Mouse (Mus musculus): ENCODE data around the gene Eif2b4.
"Not testable (repeated sequence)": the region's sequence is repeated elsewhere in the genome, so short reads cannot be mapped to it uniquely, and the experiment has no call there.

Gene Eif2b4

DNA sequence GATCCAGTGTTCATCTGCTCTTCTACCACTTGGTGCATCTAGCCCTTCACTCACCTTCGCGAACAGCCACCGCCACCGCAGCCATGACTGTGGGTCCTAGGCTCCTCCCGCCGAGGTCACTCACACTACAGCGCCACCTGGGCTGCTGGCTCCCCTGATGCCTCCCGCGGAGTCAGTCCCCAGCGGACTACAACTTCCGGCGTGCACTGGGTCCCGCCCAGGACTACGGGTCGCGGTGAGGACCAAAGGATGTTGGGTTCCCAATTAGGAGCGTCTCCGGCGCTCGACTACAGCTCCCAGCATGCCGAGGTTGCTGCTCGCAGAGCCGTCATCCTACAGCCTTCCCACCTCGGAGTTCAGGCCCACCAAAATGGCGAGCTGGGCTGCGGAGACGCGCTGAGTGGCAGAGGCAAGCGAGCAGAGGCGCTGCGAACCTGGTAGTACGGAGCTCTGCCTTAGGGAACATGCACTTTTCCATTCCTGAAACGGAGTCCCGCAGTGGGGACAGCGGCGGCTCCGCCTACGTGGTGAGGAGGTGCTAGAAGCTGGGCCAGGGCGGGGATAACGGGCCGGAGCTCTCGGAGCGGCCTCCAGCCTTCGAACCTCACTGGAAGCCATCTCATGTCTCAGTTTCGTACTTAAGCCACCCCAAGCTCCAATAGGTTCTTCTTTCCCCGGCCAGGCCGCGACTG, at the start of gene Eif2b4, which contains the start of gene Snx17:
Gene Eif2b4 (minus strand): TSS at position 492 of the 692 bp plus-strand sequence.
Gene Snx17 (plus strand): TSS at position 289 of the 692 bp plus-strand sequence.
- DNase-seq (ENCODE audit: low read depth, low spot score), result peak; percentile 99

DNA sequence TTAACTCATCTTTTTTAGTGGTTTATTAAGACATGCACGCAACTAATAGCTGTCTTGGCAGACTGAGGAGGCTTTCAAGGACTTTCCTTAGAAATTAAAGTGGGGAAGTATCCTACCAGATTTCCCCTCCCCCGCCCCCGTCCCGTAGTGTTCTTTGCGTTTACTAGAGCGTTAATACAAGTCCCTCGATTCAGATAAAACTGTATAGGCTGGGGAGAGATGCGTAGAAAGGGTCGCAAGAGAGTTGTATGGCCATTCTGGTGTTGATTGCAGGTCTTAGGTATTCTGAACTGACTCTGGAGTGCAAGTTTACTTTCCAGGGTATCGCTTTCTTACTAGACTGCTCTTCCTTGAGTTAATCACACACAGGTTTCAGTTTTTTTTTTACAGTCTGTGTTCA, 49.0 kb upstream of the Eif2b4 start:
- no peak for DNase-seq (ENCODE audit: low read depth, low spot score)

GRCm38 (mm10) chr5:31241522-31242034, 48.3 kb upstream of the Eif2b4 start:
- no peak for DNase-seq (ENCODE audit: low read depth, low spot score)

- DNase-seq (ENCODE audit: low read depth, low spot score), result peak; percentile 92
Observed at GRCm38 (mm10) chr5:31240637-31241521, 47.6 kb upstream of the Eif2b4 start, which contains the start of the genes Nrbp1 and Gm9970. TSS of gene Nrbp1 (plus strand) at chr5:31240864. TSS of gene Gm9970 (minus strand) at chr5:31241232.

DNA sequence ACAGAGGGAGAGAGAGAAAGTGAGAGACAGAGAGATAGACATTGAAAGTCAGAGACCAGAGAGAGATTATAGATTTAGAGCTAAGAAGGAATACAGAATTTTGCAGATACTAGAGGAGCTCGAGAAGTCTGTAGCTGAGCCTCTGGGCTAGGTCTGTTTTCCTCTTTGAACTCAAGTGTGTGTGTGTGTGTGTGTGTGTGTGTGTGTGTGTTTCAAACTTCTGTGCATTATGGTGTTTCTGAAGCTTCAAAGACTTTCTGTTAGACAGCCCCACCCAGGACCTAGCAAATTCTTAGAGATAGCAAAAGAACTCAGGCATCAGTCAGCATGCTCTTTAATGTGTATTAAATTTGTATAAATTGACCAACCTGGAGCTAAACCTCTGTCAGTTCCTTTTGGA, 33.4 kb upstream of the Eif2b4 start:
- DNase-seq (ENCODE audit: low read depth, low spot score), result no peak

DNA sequence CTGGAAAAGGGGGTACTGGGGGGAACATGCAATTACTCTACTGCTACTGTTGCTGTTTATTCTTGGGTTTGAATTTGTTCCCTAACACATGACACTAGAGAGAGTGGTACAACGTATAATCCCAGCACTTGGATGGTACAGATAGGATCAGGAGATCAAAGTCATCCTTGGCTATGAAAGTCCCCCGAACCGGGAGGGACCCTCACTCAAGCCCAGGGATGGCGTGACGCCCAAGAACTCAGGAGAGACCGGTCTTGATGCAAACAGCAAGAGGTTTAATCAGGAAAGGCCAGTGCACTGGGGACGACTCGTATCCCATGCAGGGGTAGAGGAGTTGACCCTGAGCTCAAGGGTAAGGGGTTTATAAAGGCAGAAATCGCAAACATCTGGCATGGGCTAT, 29.5 kb upstream of the Eif2b4 start:
- no peak for DNase-seq (ENCODE audit: low read depth, low spot score)

- DNase-seq (ENCODE audit: low read depth, low spot score), result peak; percentile 79
Observed at GRCm38 (mm10) chr5:31221304-31221945, 28.2 kb upstream of the Eif2b4 start.

DNA sequence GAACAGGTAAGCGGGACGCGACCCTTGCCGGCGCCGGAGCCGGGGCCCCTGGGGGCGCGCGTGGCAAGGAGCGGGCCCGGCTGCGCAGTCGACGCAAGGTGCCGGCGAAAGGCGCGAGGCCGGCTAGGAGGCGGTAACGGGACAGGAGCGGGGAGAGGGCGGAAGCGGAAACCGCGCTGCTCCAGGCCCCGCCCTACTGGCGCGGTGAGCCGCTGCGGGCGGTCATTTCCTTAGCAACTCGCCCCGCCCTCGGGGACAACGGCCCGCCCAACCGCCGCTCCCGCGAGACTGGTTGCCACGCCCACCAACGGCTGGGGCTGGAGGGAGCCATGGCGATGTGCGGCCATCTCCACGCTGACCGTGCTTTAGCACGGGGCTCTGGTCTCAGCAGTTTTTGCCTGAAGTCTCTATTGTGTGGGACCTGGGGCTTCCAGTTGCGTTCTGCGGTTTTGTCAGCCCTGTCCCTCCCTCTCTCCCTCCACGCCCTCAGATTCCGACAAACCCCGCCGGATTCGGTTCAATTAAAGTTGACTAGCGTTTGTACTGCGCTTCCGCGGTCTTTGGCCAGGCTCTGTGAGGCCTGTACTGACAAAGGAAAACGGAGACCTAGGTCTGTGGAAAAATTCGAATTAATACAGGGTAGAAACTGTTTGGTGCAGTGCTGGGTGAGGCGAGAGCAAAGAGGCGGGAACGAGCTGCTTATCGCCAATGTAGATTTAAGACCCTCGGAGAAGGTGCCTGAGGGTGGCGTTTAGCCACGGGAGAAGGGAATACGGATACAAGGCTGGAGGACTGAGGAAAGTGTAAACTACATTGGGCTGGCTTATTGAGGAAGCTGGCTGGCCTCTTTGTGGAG, 27.4 kb upstream of the Eif2b4 start, which contains the start of gene Ppm1g:
Gene Ppm1g (minus strand): TSS at position 240 of the 856 bp plus-strand sequence.
- peak; percentile 95 for DNase-seq (ENCODE audit: low read depth, low spot score)

DNA sequence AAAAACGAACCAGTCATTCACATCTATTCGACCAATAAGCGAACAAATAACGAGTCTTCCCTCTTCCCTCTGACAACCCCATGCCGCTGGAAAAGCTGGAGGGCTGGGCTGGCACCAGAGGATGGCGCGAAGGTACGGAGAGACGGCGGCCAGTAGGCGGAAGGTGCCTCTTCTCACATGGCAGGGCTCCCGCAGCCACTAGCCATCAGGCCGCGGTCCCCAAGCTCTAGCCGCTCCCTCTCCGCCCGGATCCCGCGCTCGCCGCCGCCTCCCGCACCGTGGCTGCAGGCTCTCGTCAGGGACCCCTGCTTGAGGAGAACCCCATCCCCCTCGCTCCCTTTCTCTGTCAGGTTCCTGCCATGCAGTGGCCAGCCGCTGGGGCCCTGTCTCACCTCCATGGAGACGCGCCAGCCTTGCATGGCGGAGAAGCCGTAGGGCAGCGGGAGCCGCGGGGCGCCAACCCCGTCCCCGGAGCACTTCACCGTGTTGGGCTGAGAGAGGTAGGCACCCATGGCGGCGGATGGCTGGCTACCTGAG, 26.7 kb upstream of the Eif2b4 start:
- DNase-seq (ENCODE audit: low read depth, low spot score), result peak; percentile 68

GRCm38 (mm10) chr5:31219474-31219873, 26.2 kb upstream of the Eif2b4 start:
- DNase-seq (ENCODE audit: low read depth, low spot score), result no peak

- peak; percentile 55 for DNase-seq (ENCODE audit: low read depth, low spot score)
Observed at GRCm38 (mm10) chr5:31219070-31219469, 25.8 kb upstream of the Eif2b4 start.

DNA sequence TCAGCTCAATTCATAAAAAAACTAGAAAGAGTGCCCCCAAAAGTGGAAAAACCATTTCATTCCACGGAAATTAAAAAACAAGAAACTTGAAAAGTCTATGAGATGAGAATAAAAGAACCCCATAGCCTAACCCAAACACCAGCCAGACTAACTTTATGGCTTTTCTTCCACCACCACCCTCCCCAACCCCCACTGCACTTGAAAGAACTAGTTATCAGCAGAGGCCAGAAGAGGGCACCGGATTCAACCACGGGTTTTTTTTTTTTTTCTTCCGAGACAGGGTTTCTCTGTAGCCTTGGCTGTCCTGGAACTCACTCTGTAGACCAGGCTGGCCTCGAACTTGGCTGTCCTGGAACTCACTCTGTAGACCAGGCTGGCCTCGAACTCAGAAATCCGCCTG, 25.1 kb upstream of the Eif2b4 start:
- peak; percentile 49 for DNase-seq (ENCODE audit: low read depth, low spot score)

- not testable (repeated sequence) for DNase-seq (ENCODE audit: low read depth, low spot score)
Observed at GRCm38 (mm10) chr5:31216554-31216953, 23.3 kb upstream of the Eif2b4 start.

DNA sequence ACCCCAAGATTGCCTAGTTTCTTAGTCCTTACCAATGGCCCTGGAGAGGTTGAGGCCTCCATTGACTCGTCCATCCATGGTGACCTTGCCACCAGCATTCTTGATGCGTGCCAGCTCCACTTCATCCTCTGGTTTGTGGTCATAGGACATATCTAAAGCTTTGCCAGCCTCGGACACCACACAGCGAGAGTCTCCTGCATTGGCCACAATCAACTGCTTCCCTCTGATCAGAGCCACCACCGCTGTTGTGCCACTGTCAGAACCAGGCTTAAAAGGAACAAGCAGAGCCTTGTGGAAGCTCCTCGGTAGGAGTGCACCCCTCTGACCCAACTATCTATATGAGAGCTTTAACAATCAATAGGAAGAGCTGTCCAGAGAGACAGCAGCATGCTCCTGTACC, 11.2 kb upstream of the Eif2b4 start:
- DNase-seq (ENCODE audit: low read depth, low spot score), result no peak

GRCm38 (mm10) chr5:31203866-31204265, 10.6 kb upstream of the Eif2b4 start:
- DNase-seq (ENCODE audit: low read depth, low spot score), result no peak

GRCm38 (mm10) chr5:31202933-31203332, 9.7 kb upstream of the Eif2b4 start:
- DNase-seq (ENCODE audit: low read depth, low spot score), result no peak

GRCm38 (mm10) chr5:31201742-31202590, 8.7 kb upstream of the Eif2b4 start, which contains the start of gene Zfp513:
TSS of gene Zfp513 (minus strand) at chr5:31202303.
- peak; percentile 99 for DNase-seq (ENCODE audit: low read depth, low spot score)

DNA sequence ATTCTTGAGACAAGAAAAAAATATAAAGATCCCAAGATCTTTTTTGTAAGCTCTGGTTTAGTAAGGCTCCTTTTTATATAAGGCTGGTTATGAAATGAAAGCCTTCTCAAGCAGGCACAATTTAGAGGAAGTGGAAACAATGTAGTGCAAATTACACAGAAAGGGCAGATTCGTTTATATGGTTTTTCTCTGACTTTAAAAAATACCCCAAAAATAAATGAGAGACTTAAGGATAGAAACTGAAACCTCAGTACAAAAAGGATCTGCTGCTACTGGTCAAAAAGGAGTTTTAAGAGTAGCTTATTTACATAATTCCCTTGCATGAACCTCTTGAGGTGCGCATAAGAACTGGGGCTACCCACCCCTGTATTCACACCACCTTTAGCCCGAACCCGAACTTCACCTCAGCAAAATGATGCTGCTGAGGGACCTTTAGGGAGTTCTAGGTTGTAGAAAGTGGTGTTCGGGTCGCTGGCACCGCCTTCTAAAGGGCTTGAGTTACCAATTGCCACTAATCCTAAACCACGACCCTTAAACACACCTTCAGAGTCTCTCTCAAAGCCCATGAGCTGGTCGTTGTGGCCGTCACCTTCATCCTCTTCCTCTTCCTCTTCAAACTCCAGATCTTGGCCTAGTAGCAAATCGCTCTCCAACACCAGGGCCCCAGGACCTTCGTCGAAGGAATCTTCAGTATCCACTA, 8.0 kb upstream of the Eif2b4 start:
- no peak for DNase-seq (ENCODE audit: low read depth, low spot score)

DNA sequence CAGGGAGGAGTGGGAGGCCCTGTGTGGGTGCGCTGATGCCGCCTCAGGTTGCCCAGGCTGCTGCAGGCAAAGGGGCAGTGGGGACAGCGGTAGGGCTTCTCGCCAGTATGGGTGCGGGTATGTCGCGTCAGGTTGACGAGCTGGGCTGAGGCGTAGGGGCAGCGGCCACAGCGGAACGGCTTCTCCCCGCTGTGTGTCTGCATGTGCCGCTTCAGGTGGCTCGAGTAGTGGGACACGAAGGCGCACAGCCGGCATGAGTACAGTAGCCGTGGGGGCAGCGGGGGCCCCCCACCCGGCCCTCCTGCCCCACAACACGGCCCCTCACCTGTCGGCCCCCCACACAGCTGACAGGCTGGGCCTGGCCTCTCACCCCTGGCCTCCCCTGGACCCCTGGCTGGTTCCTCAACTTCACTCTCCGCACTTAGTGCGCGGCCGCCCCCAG, 7.1 kb upstream of the Eif2b4 start:
- DNase-seq (ENCODE audit: low read depth, low spot score), result no peak

All from ES-CJ7 (cell line).